ENCODE assay signal across 22 mouse cellular contexts in the genomic region with DNA sequence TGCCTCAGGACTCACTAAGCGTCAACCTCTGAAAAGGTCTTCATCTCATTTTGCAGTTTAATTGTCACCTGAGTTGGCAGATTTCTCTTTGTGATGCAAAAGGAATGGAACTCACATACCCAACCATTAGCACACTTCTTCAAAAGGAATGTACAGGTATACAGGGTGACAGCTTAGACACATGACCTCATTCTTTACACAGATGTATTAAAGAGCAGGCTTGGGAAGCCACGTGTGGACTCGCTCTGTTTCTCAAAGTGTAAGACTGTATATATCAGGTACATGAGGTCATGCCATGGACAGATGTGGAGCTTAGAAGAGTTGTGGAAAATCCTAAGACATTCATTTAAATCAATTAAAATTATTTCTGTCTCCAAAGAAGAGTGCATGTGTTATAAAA.
"Had no signal": no experiment of that assay in that cellular context is flagged by ENCODE, and none has a peak within 500 bp of the region (broad histone marks: within the 10 kb centered on the region; RNA-seq: fewer than 3 reads in every experiment).

No protein-coding gene starts in this region.

- DNase-seq: gastrocnemius, postnatal 36 days; heart, adult 11 months; heart, adult 2 months; heart, postnatal 14 days; heart, postnatal 36 days; kidney, adult 11 months; kidney, adult 2 months; kidney, adult 9 months; kidney, postnatal 14 days; layer of hippocampus, postnatal 36 days had no signal

- H3K9ac ChIP-seq: heart, embryonic 13.5 days; heart, embryonic 15.5 days; hindbrain, embryonic 13.5 days; hindbrain, embryonic 15.5 days; kidney, embryonic 15.5 days; limb, embryonic 13.5 days; limb, embryonic 15.5 days; liver, embryonic 12.5 days had no signal

- H3K27me3 ChIP-seq: heart, embryonic 13.5 days; heart, embryonic 15.5 days; hindbrain, embryonic 13.5 days; hindbrain, embryonic 15.5 days; kidney, embryonic 15.5 days; limb, embryonic 13.5 days; limb, embryonic 15.5 days; liver, embryonic 12.5 days had no signal

- H3K4me1 ChIP-seq: hindbrain, embryonic 13.5 days; liver, embryonic 12.5 days had no signal

- H3K4me3 ChIP-seq: heart, adult 2 months; heart, embryonic 13.5 days; heart, embryonic 15.5 days; hindbrain, embryonic 13.5 days; hindbrain, embryonic 15.5 days; kidney, embryonic 15.5 days; limb, embryonic 13.5 days; limb, embryonic 15.5 days; liver, embryonic 12.5 days had no signal

- H3K9me3 ChIP-seq: heart, embryonic 13.5 days; heart, embryonic 15.5 days; hindbrain, embryonic 13.5 days; hindbrain, embryonic 15.5 days; kidney, embryonic 15.5 days; limb, embryonic 13.5 days; limb, embryonic 15.5 days; liver, embryonic 12.5 days had no signal

- H3K36me3 ChIP-seq: heart, embryonic 13.5 days; heart, embryonic 15.5 days; hindbrain, embryonic 13.5 days; hindbrain, embryonic 15.5 days; kidney, embryonic 15.5 days; limb, embryonic 13.5 days; limb, embryonic 15.5 days; liver, embryonic 12.5 days had no signal

- H3K27ac ChIP-seq: heart, adult 2 months; heart, embryonic 13.5 days; heart, embryonic 15.5 days; hindbrain, embryonic 13.5 days; hindbrain, embryonic 15.5 days; hindbrain, postnatal 0 days; kidney, embryonic 15.5 days; kidney, postnatal 0 days; limb, embryonic 13.5 days; limb, embryonic 15.5 days; liver, embryonic 12.5 days had no signal

- ATAC-seq: hindbrain, postnatal 0 days; intestine, embryonic 16.5 days; liver, embryonic 12.5 days had no signal

- H3K4me2 ChIP-seq: heart, embryonic 11.5 days; heart, embryonic 13.5 days; heart, embryonic 15.5 days; hindbrain, embryonic 13.5 days; hindbrain, embryonic 15.5 days; kidney, embryonic 15.5 days; limb, embryonic 13.5 days; limb, embryonic 15.5 days; liver, embryonic 12.5 days had no signal
